Mouse (Mus musculus) E14TG2a.4 (cell line): ENCODE results near the gene Rpl22.

ENCODE experiments used
- H3K27me3 ChIP-seq: 2 replicates; pipeline ENCODE4 v1.6.1; 2014; ENCODE audit warnings: low read length, control low read depth; ENCODE audit not compliant: insufficient read depth
- H3K36me3 ChIP-seq: 2 replicates; pipeline ENCODE4 v1.6.1; 2014; ENCODE audit warnings: low read length, control low read depth; ENCODE audit not compliant: insufficient read depth
- H3K4me1 ChIP-seq: replicated peaks from 2 replicates; pipeline ENCODE4 v1.6.1; 2014; ENCODE audit warnings: low read depth, low read length, control low read depth
- H3K4me3 ChIP-seq: replicated peaks from 2 replicates; pipeline ENCODE4 v1.5.1; 2014; ENCODE audit warnings: mild to moderate bottlenecking, low read length
- H3K9me3 ChIP-seq: 2 replicates; pipeline ENCODE4 v1.6.1; 2014; ENCODE audit warnings: low read length, control low read depth
- CTCF ChIP-seq: conservative IDR thresholded peaks from 2 replicates; pipeline ENCODE4 v1.5.1; 2014; ENCODE audit warnings: low read length
- NANOG ChIP-seq: IDR thresholded peaks from 2 replicates; pipeline ENCODE4 v1.6.1; 2014; ENCODE audit warnings: borderline replicate concordance, low read length, mixed read lengths
- POU5F1 ChIP-seq: IDR thresholded peaks from 2 replicates; pipeline ENCODE4 v1.6.1; 2014; ENCODE audit warnings: low read length, borderline replicate concordance

The Rpl22 gene

GRCm38 (mm10) chr4:152292102-152292765, 33.3 kb upstream of the Rpl22 start:
- TF ChIP-seq NANOG, result no peak
- no peak for TF ChIP-seq CTCF
- TF ChIP-seq POU5F1, result no peak
- no peaks in the 10 kb centered on the region for H3K36me3 ChIP-seq
- peaks cover 81% of the 10 kb centered on the region for H3K4me1 ChIP-seq
- H3K27me3 ChIP-seq, result peaks cover 28% of the 10 kb centered on the region
- peak overlapping the region; percentile 43; the same call in 1 of the 2 replicates for H3K4me3 ChIP-seq
- H3K9me3 ChIP-seq, result peaks cover 7% of the 10 kb centered on the region; the same call in 1 of the 2 replicates

- Histone ChIP-seq H3K4me1 (peaks cover 83% of the 10 kb centered on the region), H3K9me3 (no peaks in the 10 kb centered on the region), H3K27me3 (peaks cover 13% of the 10 kb centered on the region; the same call in 1 of the 2 replicates), H3K36me3 (peaks cover 7% of the 10 kb centered on the region), H3K4me3 (peak overlapping the region; percentile 21; the same call in 1 of the 2 replicates)
- TF ChIP-seq POU5F1, result no peak
- TF ChIP-seq CTCF, result peak; percentile 47
These were observed 31.2 kb upstream of the Rpl22 start for GRCm38 (mm10) chr4:152294188-152294929.

- Histone ChIP-seq H3K9me3 (no peaks in the 10 kb centered on the region), H3K27me3 (0 out of 2 replicates have a peak, but pooled peaks cover 10% of the 10 kb centered on the region), H3K36me3 (peaks cover 22% of the 10 kb centered on the region), H3K4me3 (peak overlapping the region; percentile 45), H3K4me1 (peaks cover 75% of the 10 kb centered on the region)
- TF ChIP-seq POU5F1 (no peak), CTCF (no peak), NANOG (no peak)
These were observed 29.6 kb upstream of the Rpl22 start for GRCm38 (mm10) chr4:152295916-152296315.

GRCm38 (mm10) chr4:152296371-152296770, 29.2 kb upstream of the Rpl22 start:
- Histone ChIP-seq H3K27me3 (0 out of 2 replicates have a peak, but pooled peaks cover 10% of the 10 kb centered on the region), H3K4me3 (peak overlapping the region; percentile 82), H3K36me3 (peaks cover 27% of the 10 kb centered on the region), H3K4me1 (peaks cover 72% of the 10 kb centered on the region), H3K9me3 (no peaks in the 10 kb centered on the region)
- TF ChIP-seq CTCF (no peak), NANOG (no peak), POU5F1 (no peak)

- TF ChIP-seq POU5F1 (no peak), CTCF (no peak), NANOG (no peak)
- H3K4me3 ChIP-seq, result peak within 1 kb of the TSS; percentile 95
These were observed 28.4 kb upstream of the Rpl22 start, which contains the start of gene Icmt for GRCm38 (mm10) chr4:152296874-152297861. Gene Icmt (plus strand): TSS chr4:152297227.

GRCm38 (mm10) chr4:152298836-152299235, 26.7 kb upstream of the Rpl22 start:
- Histone ChIP-seq H3K4me3 (peak overlapping the region; percentile 95; the same call in 1 of the 2 replicates), H3K36me3 (peaks cover 51% of the 10 kb centered on the region), H3K9me3 (no peaks in the 10 kb centered on the region), H3K4me1 (peaks cover 64% of the 10 kb centered on the region), H3K27me3 (no peaks in the 10 kb centered on the region)
- TF ChIP-seq NANOG (no peak), POU5F1 (no peak), CTCF (no peak)

More at GRCm38 (mm10) chr4:152296874-152297861, 28.4 kb upstream of the Rpl22 start, which contains the start of gene Icmt:
- H3K27me3 ChIP-seq, result 0 out of 2 replicates have a peak, but pooled peaks cover 6% of the 10 kb centered on the region
- H3K36me3 ChIP-seq, result peaks cover 35% of the 10 kb centered on the region
- H3K9me3 ChIP-seq, result no peaks in the 10 kb centered on the region
- peaks cover 72% of the 10 kb centered on the region for H3K4me1 ChIP-seq

- H3K4me3 ChIP-seq, result no peak overlapping the region
- H3K9me3 ChIP-seq, result no peaks in the 10 kb centered on the region
- no peak for TF ChIP-seq NANOG
- peaks cover 63% of the 10 kb centered on the region for H3K36me3 ChIP-seq
- H3K4me1 ChIP-seq, result peaks cover 66% of the 10 kb centered on the region
- no peaks in the 10 kb centered on the region for H3K27me3 ChIP-seq
These were observed 25.2 kb upstream of the Rpl22 start for GRCm38 (mm10) chr4:152300375-152300774.
